Mouse (Mus musculus) gastrocnemius, postnatal 36 days (tissue): ENCODE results near the gene Mtmr4. TPM values are rescaled to one million over a fixed set of nuclear protein-coding genes. Genes with fewer than 3 reads are reported as not detected.

Experiments
- DNase-seq, 2 experiments: peaks; one replicate each; pipeline ENCODE4 v3.0.0; 2022
- intact Hi-C: fragments of 180-260 bp; cut with DNase I; formaldehyde crosslinking; loops from one replicate; pipeline ENCODE4 v1.15.1; 2025
- total RNA-seq, 2 experiments: library from RNA; stranded (reverse); gene quantifications; 2 replicates each; pipeline ENCODE4 v1.2.3; 2021

Gene Mtmr4
- total RNA-seq, 2 experiments from 2014 or later: 8.9 to 13.4 TPM

DNA sequence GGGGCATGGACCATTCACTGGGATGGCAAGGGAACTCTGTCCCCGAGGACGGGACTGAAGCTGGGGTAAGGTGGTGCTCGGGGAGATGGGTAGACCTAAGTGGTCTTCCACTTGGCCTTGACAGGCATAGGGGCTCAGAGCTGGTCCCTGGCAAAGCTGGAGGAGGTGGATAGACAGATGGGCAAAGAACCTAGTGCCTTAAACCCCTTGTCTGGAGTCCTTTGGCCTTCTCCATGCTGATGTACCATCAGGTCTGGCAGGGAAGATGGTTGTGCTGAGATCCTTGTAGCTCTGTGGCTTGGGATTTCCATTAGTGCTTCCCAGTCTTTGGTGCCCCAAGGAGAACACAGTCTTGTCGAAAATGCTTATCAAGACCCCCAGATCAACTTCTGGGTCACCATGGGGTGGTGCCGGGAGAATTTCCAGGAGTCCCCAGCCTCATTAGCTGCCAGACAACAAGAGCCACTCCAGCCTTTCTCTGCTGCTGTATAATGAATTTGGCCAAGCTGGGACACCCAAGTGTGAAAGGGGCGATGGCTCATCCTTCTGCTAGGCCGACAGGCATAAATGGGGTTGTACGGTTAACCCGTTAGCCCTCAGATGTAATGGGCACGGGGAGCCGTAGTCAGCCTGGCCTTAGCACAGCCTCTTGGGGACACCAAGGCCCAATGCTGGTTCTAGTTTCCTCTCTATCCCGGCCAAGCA lies 10.6 kb upstream of the Mtmr4 start:
- intact Hi-C loops: no loop called here
- no peak for DNase-seq

DNA sequence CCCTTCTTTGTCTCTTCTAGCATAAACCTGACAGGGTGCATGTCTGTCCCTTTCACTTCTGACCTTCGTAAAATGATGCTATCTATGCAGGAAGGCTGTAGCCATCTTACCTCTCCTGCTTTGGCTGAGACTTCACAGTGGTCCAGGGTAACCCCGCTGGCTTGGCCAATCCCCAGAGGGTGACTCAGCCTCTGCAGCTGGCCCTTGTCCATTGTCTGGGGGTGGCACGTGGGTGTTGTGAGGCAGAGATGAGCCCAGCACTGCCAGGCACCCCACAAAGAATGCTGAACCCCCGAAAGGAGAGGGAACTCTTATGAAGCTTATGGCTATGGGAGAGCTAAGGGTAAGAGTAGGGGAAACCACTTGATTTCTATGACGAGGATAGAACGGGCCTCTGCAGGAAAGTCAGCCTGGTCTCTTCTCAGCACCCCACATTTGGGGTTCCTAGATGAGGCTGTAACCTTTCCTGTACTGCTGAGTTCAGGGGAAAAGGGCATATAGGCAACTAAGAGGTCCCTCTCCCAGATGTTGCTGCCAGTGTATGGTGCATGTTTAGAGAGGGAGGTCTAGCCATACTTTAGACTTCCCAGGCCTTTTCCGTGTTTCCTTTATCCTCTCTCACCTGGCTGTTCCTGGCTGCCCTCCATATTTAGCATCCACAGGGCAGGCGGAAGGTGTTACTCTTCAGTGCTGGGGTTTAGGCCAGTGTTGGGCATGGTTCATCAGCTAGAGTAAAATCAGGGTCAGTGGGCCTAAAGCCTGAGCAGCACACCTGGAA lies 9.8 kb upstream of the Mtmr4 start:
- intact Hi-C loops: no loop called here
- DNase-seq: no peak

GRCm38 (mm10) chr11:87583291-87584034 lies 8.5 kb upstream of the Mtmr4 start:
- intact Hi-C loops: no loop called here
- no peak for DNase-seq

DNA sequence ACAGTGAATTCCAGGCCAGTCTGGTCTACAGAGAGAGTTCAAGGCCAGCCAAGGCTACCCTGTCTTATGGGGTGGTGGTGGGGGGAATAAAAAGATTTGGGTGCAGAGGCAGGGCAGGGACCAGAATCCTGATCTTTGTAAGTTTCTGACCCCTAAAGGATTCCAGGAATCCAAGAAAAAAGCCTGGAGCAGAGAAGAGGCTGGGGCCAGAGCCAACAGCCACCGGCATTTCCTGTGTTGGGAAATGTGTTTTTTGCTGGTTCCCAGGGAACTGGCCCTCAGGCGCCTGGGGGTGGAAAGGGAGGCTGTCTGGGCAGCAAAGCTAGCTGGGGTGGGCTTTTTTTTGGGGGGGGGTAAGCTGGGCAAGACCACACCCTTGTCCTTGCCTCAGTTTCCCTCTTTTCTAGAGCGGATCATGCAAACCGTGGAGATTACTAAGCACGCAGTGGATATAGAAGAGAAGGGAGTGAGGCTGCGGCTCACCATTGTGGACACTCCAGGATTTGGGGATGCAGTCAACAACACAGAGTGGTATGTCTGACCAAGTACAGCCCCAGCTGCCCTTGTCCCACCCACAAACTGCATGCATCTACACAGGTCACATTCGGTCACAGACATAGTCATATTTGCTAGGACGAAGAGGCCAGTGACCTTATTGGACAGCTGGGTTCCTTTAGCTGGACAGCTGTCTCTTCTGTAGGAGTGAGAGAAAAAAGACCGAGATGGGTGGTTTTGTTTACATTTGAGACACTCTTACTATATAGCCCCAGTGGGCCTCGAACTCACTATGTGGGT lies 7.1 kb upstream of the Mtmr4 start:
- DNase-seq: peak in 1 of 2 experiments; percentile 50
- intact Hi-C loops: no loop called here

DNA sequence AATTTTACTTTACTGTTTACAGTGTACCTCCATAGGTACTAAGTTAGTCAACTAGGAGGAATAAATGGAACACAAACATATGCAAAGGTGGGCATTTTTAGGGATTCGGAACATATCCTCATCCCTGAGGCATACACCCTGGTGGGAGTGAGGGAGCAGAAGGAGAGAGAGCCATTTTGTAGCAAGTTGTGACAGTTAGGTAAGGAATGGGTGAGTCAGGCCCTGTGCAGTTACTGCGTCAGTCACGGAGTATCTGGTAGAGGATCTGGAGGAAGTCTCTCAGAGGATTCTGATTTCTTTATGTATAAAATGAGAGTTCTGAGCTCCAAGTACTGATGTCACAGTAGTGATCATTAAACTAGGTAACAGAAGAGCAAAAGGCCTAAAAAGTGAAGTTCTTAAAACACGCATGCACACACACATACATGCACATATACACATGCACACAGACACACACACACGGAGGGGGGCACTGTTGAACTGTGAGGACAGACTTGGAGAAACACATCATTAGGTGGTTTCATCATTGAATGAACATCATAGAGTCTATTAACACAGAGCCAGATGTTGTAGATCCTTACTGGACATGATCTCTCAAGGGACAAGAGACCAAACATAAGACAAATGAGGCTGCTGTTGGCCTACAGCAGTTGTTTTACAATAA lies 4.6 kb upstream of the Mtmr4 start:
- DNase-seq: no peak
- intact Hi-C loops: no loop called here

DNA sequence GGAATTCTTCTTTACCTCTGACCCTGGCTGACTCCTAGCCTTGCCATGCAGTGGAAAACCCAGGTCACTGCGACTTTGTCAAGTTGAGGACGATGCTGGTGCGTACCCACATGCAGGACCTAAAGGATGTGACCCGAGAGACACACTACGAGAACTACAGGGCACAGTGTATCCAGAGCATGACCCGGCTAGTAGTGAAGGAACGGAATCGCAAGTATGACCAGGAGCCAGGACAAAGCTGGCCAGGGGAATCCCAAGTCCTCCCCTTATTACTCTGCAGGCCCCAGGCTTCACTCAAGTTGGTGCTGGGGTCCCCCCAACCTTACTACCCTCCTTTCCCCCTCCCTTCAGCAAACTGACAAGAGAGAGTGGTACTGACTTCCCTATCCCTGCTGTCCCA lies 2.4 kb upstream of the Mtmr4 start:
- intact Hi-C loops: loop anchor here (5.0 kb wide), 1 partner anchor 148 kb away; the partner anchor contains the start of gene Supt4a
- no peak for DNase-seq

DNA sequence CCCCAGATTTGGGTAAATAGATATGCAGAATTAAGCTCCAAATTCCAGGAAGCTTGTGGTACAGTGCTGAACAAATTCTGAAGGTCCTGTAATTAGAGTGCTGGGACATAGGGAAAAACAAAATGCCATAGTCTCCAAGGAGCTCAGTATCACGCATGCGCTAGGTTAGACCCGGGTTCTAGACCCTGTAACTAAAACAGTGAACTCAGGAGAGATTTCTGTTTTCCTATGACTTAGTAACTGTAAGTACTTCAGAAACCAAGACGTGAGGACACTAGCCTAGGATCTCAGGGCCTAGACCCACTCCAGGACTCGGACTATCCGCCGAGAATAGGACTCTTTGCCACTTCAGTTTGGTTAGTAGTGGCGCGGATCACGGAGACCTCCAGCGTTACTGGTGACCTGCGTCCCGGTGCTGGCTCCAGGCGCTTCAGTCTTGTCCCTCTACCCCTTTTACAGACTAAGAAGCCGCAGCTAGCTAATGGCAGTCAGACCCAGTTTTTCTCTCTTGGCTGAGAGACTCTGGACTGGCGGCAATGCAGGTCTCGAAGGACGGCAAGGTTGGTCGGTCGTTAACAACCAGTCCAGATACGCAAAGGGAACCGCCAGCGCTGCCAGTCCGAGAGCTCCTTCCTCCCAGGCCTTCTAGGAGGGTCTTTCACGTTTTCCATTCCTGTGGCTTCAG lies 979 bp upstream of the Mtmr4 start:
- intact Hi-C loops: loop anchor here (5.0 kb wide), 1 partner anchor 146 kb away; the partner anchor contains the start of gene Supt4a
- peak in 1 of 2 experiments; percentile 48 for DNase-seq

DNA sequence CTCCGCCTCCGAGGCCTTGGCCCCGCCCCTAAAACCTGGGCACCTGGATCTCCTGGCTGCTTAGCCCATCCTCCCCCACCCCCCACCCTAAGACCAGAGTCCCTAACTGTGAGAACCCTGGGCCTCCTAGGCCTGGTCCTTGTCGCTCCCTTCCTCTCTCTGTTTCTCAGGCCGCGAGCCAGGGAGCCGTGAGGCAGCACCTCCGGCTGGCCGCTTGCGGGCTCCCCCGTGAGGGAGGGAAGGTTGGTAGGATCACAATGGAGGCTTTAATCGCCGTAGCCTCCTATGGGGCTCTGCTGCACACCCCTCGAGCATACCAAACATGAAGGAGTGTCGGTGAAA lies 363 bp downstream of the Mtmr4 start:
- intact Hi-C loops: loop anchor here (5.0 kb wide), 1 partner anchor 145 kb away; the partner anchor contains the start of gene Supt4a
- DNase-seq: peak in 1 of 2 experiments; percentile 40

GRCm38 (mm10) chr11:87592713-87593598 lies 994 bp downstream of the Mtmr4 start:
- intact Hi-C loops: loop anchor here (5.0 kb wide), 1 partner anchor 144 kb away; the partner anchor contains the start of gene Supt4a
- no peak for DNase-seq

DNA sequence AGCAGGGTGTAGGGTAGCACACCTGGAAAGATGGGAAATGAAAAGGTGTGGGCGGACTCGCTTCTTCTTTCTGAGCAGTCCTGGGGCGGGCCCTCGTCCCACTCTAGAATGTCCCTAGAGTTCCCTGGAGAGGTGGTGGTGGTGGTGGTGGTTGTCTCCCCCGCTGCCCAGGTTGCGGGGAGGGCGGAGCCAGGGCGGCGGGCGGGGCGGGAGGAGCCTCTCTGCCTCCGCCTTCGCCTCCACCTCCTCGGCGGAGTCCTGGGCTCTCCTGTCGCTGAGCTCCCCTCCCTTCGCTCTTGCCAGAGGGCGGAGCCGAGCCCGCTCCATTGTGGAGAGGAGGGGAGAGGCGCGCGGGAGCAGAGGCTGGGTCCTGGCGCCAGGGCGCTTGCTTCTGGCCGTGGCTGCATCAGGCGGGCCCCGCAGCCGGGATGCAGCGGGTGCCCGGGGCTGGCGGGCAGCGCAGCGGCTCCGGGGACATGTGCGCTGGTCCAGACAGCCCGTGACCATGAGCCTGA lies 3.4 kb downstream of the Mtmr4 start:
- DNase-seq: peak; percentile 63 to 80
- intact Hi-C loops: no loop called here

- intact Hi-C loops: no loop called here
- no peak for DNase-seq
Observed at GRCm38 (mm10) chr11:87595976-87596375, 4.0 kb downstream of the Mtmr4 start.

GRCm38 (mm10) chr11:87596492-87596891 lies 4.5 kb downstream of the Mtmr4 start:
- intact Hi-C loops: no loop called here
- DNase-seq: no peak

DNA sequence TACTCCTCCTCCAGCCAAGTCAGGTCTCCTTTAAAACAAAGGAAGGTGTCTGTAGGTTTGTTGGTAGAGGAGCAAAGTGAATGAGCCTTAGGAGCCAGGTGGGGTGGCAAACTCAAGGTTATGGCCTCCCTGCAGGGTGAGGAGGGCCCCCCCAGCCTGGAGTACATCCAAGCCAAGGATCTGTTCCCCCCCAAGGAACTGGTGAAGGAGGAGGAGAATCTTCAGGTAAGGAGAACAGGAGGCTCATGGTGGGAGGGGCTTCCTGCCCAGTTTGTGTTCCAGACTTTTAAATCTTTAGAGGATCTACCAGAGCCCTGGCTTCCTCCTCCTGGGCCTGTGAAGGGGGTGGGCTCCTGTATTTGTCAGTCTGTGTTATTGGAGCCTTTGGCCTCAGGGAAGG lies 5.1 kb downstream of the Mtmr4 start:
- intact Hi-C loops: no loop called here
- DNase-seq: no peak

DNA sequence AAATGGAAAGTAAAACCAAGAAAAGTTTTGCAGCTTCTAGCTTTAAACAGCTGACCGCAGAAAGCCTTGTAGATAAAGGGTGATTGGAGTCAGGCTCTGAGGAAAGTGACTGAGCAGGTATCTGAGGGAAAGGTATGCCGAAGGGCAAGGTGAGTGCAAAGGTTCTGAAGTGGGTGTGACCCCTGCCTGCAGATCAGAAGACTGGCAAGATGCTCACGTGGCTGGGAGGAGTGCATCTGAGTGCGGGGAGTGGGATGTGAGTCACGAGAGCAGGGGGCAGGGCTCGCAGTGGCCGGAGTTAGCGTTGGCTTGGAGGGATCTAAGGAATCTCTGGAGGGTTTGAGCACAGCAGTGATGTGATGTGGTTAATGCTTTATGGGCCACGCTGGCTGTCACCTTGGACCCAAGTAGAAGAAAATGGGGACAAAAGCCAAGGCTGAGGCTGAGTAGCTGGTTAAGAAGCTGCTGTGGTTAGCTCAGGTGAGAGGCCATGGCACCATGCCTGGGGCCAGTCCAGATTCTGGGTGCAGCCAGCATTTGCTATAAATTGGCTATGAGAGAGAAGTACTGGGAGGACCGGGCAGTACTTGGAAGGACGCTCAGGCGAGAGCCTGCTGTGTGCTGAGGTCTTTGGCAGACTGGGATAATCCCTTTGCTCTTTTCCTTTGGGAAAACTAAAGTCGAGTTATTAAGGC lies 7.6 kb downstream of the Mtmr4 start:
- no peak for DNase-seq
- intact Hi-C loops: no loop called here

DNA sequence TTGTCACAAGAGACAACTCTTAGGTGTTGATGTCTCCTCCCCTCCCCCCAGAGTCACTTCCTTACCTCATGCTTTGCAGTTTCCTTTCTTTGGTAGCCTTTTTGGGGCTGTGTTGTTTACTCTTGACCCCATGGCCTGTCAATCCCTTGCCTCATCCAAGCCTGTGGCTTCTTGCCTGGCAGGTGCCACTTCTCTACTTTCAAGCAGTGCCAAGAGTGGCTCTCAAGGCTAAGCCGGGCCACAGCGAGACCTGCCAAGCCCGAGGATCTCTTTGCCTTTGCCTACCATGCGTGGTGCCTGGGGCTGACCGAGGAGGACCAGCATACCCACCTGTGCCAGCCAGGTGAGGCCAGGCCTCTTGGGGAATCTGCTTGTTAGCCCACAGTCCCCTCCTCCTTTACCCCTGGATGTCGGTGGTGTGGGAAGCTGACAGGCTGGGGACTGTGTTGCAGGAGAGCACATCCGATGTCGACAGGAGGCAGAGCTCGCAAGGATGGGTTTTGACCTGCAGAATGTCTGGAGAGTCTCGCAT lies 8.4 kb downstream of the Mtmr4 start:
- intact Hi-C loops: no loop called here

DNA sequence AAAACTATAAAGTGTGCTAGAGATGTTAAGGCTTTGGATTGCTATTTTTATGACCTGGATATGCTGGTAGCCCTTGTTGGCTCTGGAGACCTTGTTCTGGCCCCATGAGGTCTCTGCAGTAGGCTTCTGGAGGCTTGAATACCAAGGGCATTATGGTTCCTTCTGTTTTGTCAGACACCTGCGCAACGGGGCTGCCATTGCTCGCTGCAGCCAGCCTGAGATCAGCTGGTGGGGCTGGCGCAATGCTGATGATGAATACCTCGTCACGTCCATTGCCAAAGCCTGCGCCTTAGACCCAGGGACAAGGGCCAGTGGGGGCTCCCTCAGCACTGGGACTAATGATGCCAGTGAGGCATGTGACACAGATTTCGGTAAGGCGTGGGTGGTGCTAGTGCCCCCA lies 10.3 kb downstream of the Mtmr4 start:
- DNase-seq: no peak
- intact Hi-C loops: no loop called here

More for the DNA sequence above, 8.4 kb downstream of the Mtmr4 start:
- DNase-seq: no peak

DNA sequence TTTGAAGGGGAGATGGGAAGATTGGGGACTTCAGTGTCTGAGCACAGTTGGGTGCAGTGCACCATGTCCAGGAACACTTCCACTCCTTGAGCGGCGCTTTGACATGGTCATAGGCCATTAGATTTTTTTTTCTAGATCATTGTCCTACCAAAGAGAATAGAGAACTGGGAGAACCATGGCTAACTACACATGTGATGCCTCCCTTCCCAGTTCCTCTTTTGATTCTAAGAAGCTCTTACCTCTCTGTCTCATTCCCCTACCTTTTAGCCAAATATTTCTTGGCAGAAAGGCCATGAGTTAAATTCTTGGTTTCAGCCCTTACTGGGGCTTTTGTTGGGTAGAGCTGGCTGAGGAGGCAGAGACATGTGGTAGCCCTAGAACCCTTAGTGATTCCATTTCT lies 11.6 kb downstream of the Mtmr4 start:
- intact Hi-C loops: no loop called here

More for the DNA sequence above, 11.6 kb downstream of the Mtmr4 start:
- no peak for DNase-seq
